Mouse (Mus musculus) forelimb bud, embryonic 11.5 days (tissue): ENCODE results near the gene Nf2.
"Not testable (repeated sequence)": the region's sequence is repeated elsewhere in the genome, so short reads cannot be mapped to it uniquely, and the experiment has no call there.

Experiments used
- DNase-seq: peaks from one replicate; pipeline ENCODE4 v3.0.0-alpha.2; 2012; ENCODE audit warnings: low read depth, low spot score

The Nf2 gene

GRCm38 (mm10) chr11:4837342-4837741 is 12.0 kb downstream of the Nf2 start:
- DNase-seq, result no peak

GRCm38 (mm10) chr11:4836755-4837154 is 12.6 kb downstream of the Nf2 start:
- DNase-seq, result peak; percentile 57

GRCm38 (mm10) chr11:4835436-4835835 is 13.9 kb downstream of the Nf2 start:
- no peak for DNase-seq

- no peak for DNase-seq
Observed at GRCm38 (mm10) chr11:4833295-4833939, 15.9 kb downstream of the Nf2 start.

- DNase-seq, result no peak
Observed at GRCm38 (mm10) chr11:4831066-4831465, 18.3 kb downstream of the Nf2 start.

GRCm38 (mm10) chr11:4827916-4828315 is 21.4 kb downstream of the Nf2 start:
- DNase-seq, result no peak

GRCm38 (mm10) chr11:4827340-4827739 is 22.0 kb downstream of the Nf2 start:
- DNase-seq, result no peak

- no peak for DNase-seq
Observed at GRCm38 (mm10) chr11:4826152-4826778, 23.1 kb downstream of the Nf2 start.

- DNase-seq, result no peak
Observed at GRCm38 (mm10) chr11:4823655-4824312, 25.6 kb downstream of the Nf2 start.

- DNase-seq, result not testable (repeated sequence)
Observed at GRCm38 (mm10) chr11:4822446-4822842, 26.9 kb downstream of the Nf2 start.

GRCm38 (mm10) chr11:4821492-4822445 is 27.6 kb downstream of the Nf2 start:
- DNase-seq, result peak; percentile 50

- no peak for DNase-seq
Observed at GRCm38 (mm10) chr11:4814507-4815450, 34.6 kb downstream of the Nf2 start.

GRCm38 (mm10) chr11:4808311-4808710 is 41.0 kb downstream of the Nf2 start:
- no peak for DNase-seq

GRCm38 (mm10) chr11:4806031-4806715 is 43.2 kb downstream of the Nf2 start:
- no peak for DNase-seq

GRCm38 (mm10) chr11:4804921-4805562 is 44.3 kb downstream of the Nf2 start:
- no peak for DNase-seq

- no peak for DNase-seq
Observed at GRCm38 (mm10) chr11:4803951-4804350, 45.4 kb downstream of the Nf2 start.

- DNase-seq, result no peak
Observed at GRCm38 (mm10) chr11:4803426-4803825, 45.9 kb downstream of the Nf2 start.

GRCm38 (mm10) chr11:4803008-4803407 is 46.3 kb downstream of the Nf2 start:
- peak; percentile 68 for DNase-seq

GRCm38 (mm10) chr11:4802401-4802800 is 46.9 kb downstream of the Nf2 start:
- not testable (repeated sequence) for DNase-seq

GRCm38 (mm10) chr11:4800654-4801053 is 48.7 kb downstream of the Nf2 start:
- DNase-seq, result no peak
